Mouse (Mus musculus): Measurements from ENCODE around the gene Bcas1. TPM values are rescaled to one million over a fixed set of nuclear protein-coding genes. Genes with fewer than 3 reads are reported as not detected.

Bcas1 gene
- total and polyA plus RNA-seq, 2 experiments, result 0.02 TPM; not detected in 1

DNA sequence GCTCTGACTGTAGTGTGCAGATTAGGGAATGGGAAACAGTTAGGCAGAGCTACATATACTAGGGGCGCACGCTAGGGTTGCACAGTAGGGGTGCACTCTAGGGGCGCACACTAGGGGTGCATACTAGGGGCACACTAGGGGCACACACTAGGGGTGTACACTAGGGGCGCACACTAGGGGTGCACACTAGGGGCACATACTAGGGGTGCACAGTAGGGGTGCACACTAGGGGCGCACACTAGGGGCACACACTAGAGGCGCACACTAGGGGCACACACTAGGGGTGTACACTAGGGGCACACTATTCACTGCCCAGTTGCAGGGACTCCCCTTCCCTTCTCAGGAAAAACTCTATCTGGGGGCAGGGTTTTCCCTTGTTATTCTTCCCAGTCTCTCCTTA, 75.8 kb downstream of the Bcas1 start:
- TF ChIP-seq POLR2A (IDR thresholded peaks at IDR 0.05; ENCODE audit: extremely low read depth, insufficient read depth, low read length) (no peak), CTCF (IDR thresholded peaks at IDR 0.05; ENCODE audit: low read depth, low read length) (no peak)
- WGBS, result 88% methylated on average over 6 of the region's 6 CpGs
- H3K79me2 ChIP-seq (ENCODE audit: control insufficient read depth, insufficient read depth, low read length), result no peaks in the 10 kb centered on the region

DNA sequence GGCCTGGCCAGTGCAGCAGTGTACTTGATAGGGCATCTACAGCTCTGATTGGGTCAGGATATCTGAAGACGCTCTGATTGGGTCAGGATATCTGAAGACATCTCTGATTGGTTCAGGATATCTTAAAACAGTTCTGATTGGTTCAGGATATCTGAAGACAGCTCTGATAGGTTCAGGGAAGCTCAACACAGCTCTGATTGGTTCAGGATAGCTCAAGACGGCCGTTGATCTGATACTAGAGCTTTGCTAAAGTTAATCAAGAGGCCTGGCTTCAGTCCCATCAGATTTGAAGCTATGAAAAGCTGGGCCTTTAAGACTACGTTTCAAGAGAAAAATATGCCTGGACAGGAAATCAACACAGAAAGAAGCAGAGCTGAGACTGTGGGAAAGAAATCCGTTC, 77.9 kb downstream of the Bcas1 start:
- Histone ChIP-seq H3K27ac (replicated peaks; ENCODE audit: insufficient read depth, low read depth, low read length) (no peak overlapping the region), H3K4me3 (ENCODE audit: insufficient read depth, low read depth, low read length) (no peak overlapping the region), H3K27me3 (ENCODE audit: control insufficient read depth, insufficient read depth, low read length) (no peaks in the 10 kb centered on the region), H3K36me3 (ENCODE audit: control insufficient read depth, insufficient read depth, low read length) (no peaks in the 10 kb centered on the region), H3K79me2 (ENCODE audit: control insufficient read depth, insufficient read depth, low read length) (no peaks in the 10 kb centered on the region), H3K4me1 (ENCODE audit: control insufficient read depth, insufficient read depth, low read length) (peaks cover 4% of the 10 kb centered on the region; the same call in 1 of the 2 replicates), H3K9ac (ENCODE audit: low read depth, low read length) (no peak overlapping the region)
- TF ChIP-seq POLR2A (IDR thresholded peaks at IDR 0.05; ENCODE audit: extremely low read depth, insufficient read depth, low read length), result no peak
- TF ChIP-seq CTCF (IDR thresholded peaks at IDR 0.05; ENCODE audit: low read depth, low read length), result no peak
- no peak for DNase-seq (ENCODE audit: extremely low read depth, low read depth, low spot score)
- 66% methylated on average over 5 of the region's 5 CpGs for WGBS

More for the DNA sequence above, 75.8 kb downstream of the Bcas1 start:
- H3K27ac ChIP-seq (replicated peaks; ENCODE audit: insufficient read depth, low read depth, low read length), result no peak overlapping the region
- H3K4me3 ChIP-seq (ENCODE audit: insufficient read depth, low read depth, low read length), result no peak overlapping the region
- no peaks in the 10 kb centered on the region for H3K27me3 ChIP-seq (ENCODE audit: control insufficient read depth, insufficient read depth, low read length)
- no peaks in the 10 kb centered on the region for H3K36me3 ChIP-seq (ENCODE audit: control insufficient read depth, insufficient read depth, low read length)
- H3K9ac ChIP-seq (ENCODE audit: low read depth, low read length), result no peak overlapping the region
- 0 out of 2 replicates have a peak, but pooled peaks cover 3% of the 10 kb centered on the region for H3K4me1 ChIP-seq (ENCODE audit: control insufficient read depth, insufficient read depth, low read length)
- DNase-seq (ENCODE audit: extremely low read depth, low read depth, low spot score), result no peak

- H3K79me2 ChIP-seq (ENCODE audit: control insufficient read depth, insufficient read depth, low read length), result no peaks in the 10 kb centered on the region
- H3K4me3 ChIP-seq (ENCODE audit: insufficient read depth, low read depth, low read length), result no peak overlapping the region
- peaks cover 7% of the 10 kb centered on the region; the same call in 1 of the 2 replicates for H3K4me1 ChIP-seq (ENCODE audit: control insufficient read depth, insufficient read depth, low read length)
- H3K9ac ChIP-seq (ENCODE audit: low read depth, low read length), result no peak overlapping the region
- no peak for DNase-seq (ENCODE audit: extremely low read depth, low read depth, low spot score)
- WGBS, result 77% methylated on average over 19 of the region's 19 CpGs
- TF ChIP-seq CTCF (IDR thresholded peaks at IDR 0.05; ENCODE audit: low read depth, low read length) (no peak), POLR2A (IDR thresholded peaks at IDR 0.05; ENCODE audit: extremely low read depth, insufficient read depth, low read length) (no peak)
- H3K27me3 ChIP-seq (ENCODE audit: control insufficient read depth, insufficient read depth, low read length), result no peaks in the 10 kb centered on the region
- H3K36me3 ChIP-seq (ENCODE audit: control insufficient read depth, insufficient read depth, low read length), result no peaks in the 10 kb centered on the region
- H3K27ac ChIP-seq (replicated peaks; ENCODE audit: insufficient read depth, low read depth, low read length), result no peak overlapping the region
These were observed 78.5 kb downstream of the Bcas1 start for GRCm38 (mm10) chr2:170349096-170349495.

- TF ChIP-seq CTCF (IDR thresholded peaks at IDR 0.05; ENCODE audit: low read depth, low read length) (peak; percentile 58), POLR2A (IDR thresholded peaks at IDR 0.05; ENCODE audit: extremely low read depth, insufficient read depth, low read length) (no peak)
- H3K4me1 ChIP-seq (ENCODE audit: control insufficient read depth, insufficient read depth, low read length), result peaks cover 11% of the 10 kb centered on the region; the same call in 1 of the 2 replicates
- no peaks in the 10 kb centered on the region for H3K36me3 ChIP-seq (ENCODE audit: control insufficient read depth, insufficient read depth, low read length)
- H3K27me3 ChIP-seq (ENCODE audit: control insufficient read depth, insufficient read depth, low read length), result no peaks in the 10 kb centered on the region
- no peak overlapping the region for H3K4me3 ChIP-seq (ENCODE audit: insufficient read depth, low read depth, low read length)
- WGBS, result 43% methylated on average over 8 of the region's 8 CpGs
- peak; percentile 24 for DNase-seq (ENCODE audit: extremely low read depth, low read depth, low spot score)
- H3K9ac ChIP-seq (ENCODE audit: low read depth, low read length), result no peak overlapping the region
- no peaks in the 10 kb centered on the region for H3K79me2 ChIP-seq (ENCODE audit: control insufficient read depth, insufficient read depth, low read length)
- H3K27ac ChIP-seq (replicated peaks; ENCODE audit: insufficient read depth, low read depth, low read length), result no peak overlapping the region
These were observed 80.4 kb downstream of the Bcas1 start for GRCm38 (mm10) chr2:170347131-170347765.

- no peak overlapping the region for H3K4me3 ChIP-seq (ENCODE audit: insufficient read depth, low read depth, low read length)
- no peak overlapping the region for H3K9ac ChIP-seq (ENCODE audit: low read depth, low read length)
- no peak overlapping the region for H3K27ac ChIP-seq (replicated peaks; ENCODE audit: insufficient read depth, low read depth, low read length)
- H3K4me1 ChIP-seq (ENCODE audit: control insufficient read depth, insufficient read depth, low read length), result peaks cover 11% of the 10 kb centered on the region; the same call in 1 of the 2 replicates
- H3K27me3 ChIP-seq (ENCODE audit: control insufficient read depth, insufficient read depth, low read length), result no peaks in the 10 kb centered on the region
- TF ChIP-seq POLR2A (IDR thresholded peaks at IDR 0.05; ENCODE audit: extremely low read depth, insufficient read depth, low read length), result no peak
- no peak for TF ChIP-seq CTCF (IDR thresholded peaks at IDR 0.05; ENCODE audit: low read depth, low read length)
- H3K36me3 ChIP-seq (ENCODE audit: control insufficient read depth, insufficient read depth, low read length), result no peaks in the 10 kb centered on the region
- no peaks in the 10 kb centered on the region for H3K79me2 ChIP-seq (ENCODE audit: control insufficient read depth, insufficient read depth, low read length)
- DNase-seq (ENCODE audit: extremely low read depth, low read depth, low spot score), result no peak
- 19% methylated on average over 5 of the region's 5 CpGs for WGBS
These were observed 82.2 kb downstream of the Bcas1 start for GRCm38 (mm10) chr2:170345410-170345793.
